Mouse (Mus musculus) left cerebral cortex, adult 11 months (tissue): ENCODE results near the gene Alkbh5.

Experiments
- DNase-seq: peaks from one replicate; pipeline ENCODE4 v3.0.0; 2022; ENCODE audit warnings: low spot score

The Alkbh5 gene

DNA sequence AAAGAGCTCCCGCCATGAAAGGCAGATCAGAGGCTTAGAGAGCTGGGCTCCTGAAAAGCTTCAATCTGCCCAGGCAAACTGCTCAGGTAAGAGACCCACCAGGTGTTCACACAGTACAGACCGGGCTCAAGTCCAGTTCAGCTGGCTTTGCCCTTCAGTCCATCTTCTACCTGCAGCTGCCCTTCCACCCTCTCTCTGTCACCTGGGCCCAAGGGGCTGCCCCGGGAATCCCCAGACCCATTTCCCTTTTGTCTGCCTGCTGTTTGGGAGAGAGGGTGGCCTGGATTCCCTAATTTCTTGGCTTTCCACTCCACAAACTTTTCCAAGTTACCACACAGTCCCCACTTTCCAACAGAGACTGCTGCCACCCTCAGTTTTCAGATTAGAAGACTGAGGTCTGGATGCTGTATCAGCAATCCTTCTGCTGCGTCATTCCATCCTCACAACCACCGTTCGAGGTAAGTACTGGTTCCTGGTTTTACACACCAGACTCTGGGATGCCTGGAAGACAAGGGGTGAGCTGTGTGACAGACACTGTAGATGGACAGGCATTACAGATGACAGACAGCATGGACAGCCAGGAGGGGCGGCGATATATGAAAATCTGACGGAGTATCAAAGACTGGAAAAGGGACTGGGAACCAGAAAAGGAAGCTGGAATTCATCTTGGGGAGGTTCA lies at the start of gene Alkbh5:
Gene Alkbh5, plus strand, starts transcription at position 202 of the 679 bp plus-strand sequence.
- DNase-seq, result peak; percentile 15

DNA sequence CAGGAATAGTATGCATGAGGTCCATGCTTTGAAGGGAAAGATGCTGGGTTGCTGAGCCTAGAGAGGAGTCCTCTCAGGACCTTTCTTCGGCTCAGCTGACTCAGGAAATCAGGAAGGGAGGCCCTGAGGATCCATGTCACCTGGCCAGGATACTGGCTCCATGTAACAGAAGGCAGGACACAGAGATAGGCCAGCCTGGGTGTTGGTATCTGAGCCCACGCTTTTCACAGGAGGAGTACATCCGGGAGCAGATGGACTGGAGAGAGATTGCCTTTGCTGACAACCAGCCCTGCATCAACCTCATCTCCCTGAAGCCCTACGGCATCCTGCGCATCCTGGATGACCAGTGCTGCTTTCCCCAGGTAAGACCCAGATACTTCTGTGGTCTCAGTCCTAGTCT lies 43.5 kb upstream of the Alkbh5 start:
- DNase-seq, result no peak

DNA sequence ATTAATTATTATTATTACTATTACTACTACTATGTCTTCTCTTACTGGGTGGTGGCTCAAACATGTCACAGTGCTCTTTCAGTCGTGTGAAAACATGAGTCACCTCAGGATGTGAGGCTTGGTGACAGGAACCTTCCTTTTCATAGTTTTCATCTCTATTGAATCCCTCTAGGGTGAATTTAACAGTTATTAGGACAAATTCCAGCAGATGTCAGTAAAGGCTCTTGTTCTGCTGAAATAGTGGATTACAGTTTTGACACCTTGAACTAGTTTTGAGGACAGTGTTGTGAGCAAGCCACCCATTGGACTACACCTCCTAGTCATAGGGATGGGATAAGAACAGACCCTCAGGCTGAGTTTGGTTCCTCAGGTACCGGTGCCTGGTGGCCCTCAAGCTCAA lies 40.5 kb upstream of the Alkbh5 start:
- no peak for DNase-seq

DNA sequence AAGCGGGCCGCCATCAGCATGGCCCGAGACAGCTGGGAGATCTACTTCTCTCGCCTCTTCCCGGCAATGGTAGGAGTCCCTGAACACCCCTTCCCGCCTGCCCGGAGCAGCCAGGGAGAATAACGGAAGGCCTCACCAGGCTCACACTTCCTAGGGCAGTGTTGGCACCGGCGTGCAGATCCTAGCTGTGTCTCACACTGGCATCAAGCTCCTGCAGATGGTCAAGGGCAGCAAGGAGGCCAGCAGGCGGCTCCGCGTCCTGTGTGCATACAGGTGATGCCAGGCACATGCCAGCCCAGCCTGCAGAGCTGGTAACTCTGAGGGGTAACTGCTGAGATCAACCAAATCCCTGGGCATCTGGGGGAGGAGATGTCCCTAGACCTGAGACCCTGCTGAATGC lies 28.9 kb upstream of the Alkbh5 start:
- DNase-seq, result no peak

DNA sequence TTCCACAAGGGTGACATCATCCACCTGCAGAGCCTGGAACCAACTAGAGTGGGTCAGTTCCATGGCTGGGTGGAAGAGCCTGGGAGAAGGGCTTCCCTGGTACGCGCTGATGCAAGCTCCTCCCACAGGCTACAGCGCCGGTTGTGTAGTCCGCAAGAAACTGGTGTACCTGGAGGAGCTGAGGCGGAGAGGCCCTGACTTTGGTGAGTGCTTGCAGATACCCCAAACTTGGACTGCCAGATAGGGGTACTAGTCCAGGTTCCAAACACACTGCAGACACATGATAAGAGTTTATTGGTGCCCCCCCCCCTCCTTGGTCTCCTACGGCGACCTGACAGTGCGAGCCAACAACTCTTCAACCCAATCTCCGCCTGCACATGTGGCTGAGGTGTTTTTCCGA lies 27.2 kb upstream of the Alkbh5 start:
- no peak for DNase-seq

DNA sequence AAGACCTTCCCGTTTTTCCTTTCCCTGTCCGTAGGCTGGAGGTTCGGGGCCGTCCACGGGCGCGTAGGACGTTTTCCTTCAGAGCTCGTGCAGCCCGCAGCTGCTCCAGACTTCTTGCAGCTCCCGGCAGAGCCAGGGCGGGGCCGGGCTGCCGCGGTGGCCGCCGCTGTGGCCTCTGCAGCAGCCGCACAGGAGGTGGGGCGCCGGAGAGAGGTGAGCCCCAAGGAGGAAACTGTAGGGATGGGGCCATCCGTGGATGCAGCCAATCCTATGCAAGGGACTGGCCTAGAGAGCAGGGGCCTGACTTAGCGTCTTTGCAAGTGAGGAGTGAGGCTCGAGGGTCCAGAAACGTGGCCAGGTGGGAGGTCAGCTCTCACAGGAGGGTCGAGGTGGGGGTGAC lies 26.7 kb upstream of the Alkbh5 start:
- no peak for DNase-seq

DNA sequence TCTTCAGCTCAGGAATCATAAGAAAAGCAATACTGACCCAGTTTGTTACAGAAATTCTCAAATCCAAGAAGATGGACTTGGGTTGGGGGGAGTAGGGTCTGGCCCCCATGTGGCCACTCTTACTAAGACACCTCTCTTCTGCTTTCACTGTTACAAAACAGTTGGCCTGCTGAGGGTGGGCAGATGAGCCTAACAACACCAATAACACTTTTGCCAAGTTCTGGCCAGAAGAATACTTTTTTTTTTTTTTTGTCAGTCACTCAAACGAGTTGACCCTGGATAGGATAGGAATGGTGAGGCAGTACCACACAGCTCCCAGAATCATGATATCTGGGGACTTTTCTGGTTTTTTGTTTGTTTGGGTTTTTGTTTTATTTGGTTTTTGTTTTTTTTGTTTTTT lies 24.3 kb upstream of the Alkbh5 start:
- DNase-seq, result no peak

DNA sequence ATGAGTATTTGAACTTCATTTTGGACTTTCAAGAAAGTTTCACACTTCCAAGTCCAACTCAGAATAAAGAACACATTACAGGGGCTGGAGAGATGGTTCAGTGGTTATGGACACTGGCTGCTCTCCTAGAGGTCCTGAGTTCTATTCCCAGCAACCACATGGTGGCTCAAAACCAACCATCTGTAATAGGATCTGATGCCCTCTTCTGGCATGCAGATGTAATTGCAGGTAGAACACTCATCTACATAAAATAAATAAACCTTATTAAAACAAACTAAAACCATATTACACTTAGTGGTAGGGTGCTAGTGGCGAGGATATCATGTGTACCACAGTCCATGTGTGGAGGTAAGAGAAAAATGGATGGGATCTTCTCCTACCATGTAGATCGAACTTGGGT lies 23.7 kb upstream of the Alkbh5 start:
- no peak for DNase-seq

DNA sequence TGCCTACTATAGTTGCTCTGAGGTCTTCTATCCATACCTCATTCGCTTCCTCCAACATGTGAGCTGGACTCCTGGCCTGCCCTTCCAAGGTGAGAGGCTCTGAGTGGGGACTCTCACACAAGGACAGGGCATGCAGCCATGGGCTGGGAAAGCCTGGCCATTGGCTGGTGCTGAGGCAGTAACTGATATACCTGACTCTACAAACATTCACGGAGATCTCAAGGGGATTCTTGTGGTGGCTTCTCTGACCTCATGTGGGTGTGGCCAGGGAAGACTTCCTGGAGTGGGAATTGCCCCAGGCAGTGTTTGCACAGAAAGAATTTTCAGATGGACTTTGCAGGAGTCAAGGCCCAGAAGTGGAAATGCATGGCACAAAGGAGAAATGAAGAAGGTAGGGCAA lies 21.2 kb upstream of the Alkbh5 start:
- DNase-seq, result no peak

DNA sequence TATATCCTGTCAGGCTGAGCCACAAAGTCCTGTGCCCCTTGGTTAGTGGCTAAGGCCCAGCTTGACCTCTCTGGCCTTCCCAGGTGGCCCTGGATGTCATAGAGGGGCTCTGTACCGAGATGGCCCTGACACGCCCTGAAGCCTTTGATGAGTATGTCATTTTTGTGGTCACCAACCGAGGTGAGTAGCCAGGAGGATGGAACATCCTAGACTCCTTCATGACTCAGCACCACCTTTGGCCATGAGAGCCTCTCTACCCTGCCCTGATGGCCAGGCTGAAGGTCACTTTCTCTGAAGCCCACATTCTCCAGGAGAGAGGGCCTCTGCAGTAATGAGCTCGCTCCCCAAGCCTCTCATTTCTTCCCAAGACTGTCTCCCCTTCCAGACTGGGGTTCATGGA lies 17.9 kb upstream of the Alkbh5 start:
- no peak for DNase-seq

DNA sequence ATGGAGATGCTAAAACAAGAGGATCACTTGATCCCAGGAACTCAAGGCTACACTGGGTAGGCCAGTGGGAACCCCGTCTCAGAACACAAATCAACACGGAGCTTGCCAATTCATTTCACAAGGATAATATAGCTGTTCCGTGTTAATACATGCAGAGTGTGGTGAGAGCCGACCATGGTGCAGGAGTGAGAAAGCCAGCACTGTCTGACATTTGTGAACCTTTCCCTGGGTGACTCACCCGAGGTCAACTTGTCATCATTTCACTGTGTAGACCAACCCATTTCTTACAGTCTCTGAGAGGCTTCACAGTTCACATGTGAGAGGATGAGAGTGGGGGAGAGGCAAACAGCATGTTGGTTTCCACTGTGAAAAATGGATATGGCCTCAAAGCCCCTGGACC lies 14.2 kb upstream of the Alkbh5 start:
- DNase-seq, result no peak

DNA sequence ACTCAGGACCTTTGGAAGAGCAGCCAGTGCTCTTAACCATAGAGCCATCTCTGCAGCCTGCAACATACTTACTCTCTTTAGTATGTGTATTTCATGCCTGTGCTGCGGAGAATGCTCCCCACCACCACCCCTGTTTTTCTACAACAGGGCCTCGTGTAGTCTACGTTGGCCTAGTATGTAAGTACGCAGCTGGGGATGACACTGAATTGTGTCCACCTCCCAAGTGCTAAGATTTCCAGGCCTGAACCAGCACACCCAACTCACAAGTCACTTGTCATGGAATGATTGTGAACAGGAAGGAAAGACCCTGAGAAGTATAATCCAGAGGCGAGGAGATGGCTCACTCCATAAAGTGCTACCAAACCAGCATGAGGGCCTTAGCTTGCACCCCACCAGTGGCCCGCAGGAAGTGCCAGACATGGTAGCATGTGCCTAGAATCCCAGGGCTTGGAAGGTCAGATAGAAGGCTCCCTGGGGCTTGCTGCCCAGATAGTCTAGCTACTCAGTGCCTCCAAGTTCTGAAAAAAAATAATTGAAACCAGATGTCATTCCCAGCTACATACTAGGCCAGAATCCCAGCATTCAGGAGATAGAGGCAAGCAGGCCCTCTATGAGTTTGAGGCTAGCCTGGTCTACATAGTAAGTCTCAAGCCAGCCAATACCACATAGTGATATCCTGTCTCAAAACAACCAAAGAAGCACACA lies 13.4 kb upstream of the Alkbh5 start:
- DNase-seq, result no peak

DNA sequence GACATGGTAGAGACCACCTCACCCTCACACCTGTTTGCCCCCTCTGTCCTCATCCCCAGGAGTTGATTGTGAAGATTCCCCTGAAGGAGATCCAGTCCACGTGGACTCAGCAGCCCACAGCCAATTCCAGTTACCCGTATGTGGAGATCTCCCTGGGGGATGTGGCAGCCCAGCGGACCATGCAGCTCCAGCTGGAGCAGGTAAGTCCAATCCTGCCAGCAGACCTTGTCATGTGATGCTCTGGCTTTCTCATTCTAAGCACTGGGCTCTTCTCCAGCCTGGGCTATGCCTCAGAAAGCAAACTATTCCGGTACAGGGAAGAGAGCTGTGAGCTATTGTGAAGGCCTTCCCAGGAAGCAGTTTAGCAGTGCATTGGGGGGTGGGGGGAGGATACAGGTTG lies 9.7 kb upstream of the Alkbh5 start:
- no peak for DNase-seq

DNA sequence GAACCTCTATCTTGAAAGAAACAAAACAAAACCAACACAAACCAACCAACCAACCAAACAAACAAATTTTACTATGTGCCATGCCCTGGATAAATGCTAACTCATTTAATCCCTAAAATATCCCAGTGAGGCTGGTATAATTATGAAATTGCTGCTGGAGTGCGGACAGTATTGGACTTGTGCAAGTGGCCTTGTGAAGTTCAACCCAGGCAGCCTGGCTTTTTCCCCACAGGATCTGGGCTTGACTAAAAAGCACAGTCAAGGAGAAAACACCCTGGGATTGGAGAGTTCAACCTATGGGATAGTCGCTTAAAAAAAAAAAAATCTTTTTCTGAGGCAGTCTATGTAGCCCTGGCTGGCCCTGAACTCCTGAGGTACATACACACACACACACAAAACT lies 505 bp upstream of the Alkbh5 start:
- no peak for DNase-seq

DNA sequence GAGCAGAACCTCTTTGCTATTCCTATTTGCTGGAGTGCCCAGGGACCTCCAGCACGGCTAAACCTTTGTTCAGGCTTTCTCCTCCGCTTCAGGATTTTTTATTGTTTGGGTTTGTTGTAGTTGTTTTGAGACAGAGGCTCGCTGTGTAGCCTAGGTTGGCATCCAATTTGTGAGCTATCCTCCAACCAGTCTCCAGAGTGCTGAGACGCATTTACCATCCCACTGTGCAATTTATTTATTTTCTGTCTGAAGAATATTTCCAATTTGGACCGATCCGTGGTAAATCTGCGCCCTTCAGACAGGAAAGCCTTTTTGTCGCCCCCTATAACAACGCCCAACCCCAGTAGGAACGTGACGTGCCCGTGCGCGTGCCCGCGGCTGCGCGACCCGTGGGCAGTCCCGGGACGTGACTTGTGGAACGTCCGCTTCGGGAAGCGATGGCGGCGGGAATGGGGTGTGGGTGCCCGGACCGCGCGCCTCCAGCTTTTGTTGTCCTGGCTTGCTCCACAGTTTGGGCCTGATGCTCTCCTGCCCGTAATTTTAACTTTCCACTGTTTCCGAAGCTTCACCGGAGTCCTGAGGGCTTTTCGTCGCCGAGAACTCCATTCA lies 782 bp downstream of the Alkbh5 start:
- DNase-seq, result peak; percentile 81

DNA sequence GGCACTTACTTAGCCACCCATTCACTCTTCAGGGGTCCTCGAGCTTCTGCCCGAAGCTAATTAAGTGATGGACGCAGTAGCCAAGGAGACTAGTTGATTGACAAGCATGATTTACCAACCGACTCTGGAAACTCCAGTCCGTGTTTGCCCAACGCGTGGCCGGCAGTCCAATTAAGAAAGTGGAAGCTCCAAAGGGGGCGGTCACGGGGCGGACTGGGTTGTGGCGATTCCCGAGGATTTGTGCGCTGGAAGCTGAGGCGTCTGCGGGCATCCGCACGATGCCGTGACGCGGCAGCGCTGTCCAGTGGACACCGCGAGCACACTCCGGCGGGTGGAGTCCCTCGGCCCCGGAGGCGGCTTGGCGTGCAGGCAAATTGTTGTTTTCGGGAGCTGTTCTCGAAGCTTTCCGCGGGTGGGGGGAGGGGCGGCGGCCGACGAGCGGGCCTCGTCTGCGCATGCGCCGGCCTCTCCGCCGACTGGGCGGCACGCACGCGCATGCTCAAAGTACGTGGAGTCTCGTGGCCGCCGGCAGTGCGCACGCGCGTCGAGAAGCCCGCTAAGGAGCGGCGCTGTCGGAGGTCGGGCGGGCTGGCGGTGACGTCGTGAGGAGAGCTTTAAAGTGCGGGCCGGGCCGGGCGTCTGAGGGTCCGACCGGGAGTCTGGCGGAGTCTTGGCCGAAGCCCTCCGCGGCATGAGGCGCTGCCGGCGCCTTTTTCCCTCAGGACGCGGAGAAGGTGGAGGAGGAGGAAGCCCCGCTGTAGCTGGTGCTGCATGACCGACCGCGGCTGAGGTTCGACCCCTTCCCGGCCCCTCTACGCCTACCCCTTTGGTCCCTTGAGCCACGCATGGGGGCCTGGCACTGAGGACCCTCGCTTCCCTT lies 1.5 kb downstream of the Alkbh5 start:
- peak; percentile 96 for DNase-seq

DNA sequence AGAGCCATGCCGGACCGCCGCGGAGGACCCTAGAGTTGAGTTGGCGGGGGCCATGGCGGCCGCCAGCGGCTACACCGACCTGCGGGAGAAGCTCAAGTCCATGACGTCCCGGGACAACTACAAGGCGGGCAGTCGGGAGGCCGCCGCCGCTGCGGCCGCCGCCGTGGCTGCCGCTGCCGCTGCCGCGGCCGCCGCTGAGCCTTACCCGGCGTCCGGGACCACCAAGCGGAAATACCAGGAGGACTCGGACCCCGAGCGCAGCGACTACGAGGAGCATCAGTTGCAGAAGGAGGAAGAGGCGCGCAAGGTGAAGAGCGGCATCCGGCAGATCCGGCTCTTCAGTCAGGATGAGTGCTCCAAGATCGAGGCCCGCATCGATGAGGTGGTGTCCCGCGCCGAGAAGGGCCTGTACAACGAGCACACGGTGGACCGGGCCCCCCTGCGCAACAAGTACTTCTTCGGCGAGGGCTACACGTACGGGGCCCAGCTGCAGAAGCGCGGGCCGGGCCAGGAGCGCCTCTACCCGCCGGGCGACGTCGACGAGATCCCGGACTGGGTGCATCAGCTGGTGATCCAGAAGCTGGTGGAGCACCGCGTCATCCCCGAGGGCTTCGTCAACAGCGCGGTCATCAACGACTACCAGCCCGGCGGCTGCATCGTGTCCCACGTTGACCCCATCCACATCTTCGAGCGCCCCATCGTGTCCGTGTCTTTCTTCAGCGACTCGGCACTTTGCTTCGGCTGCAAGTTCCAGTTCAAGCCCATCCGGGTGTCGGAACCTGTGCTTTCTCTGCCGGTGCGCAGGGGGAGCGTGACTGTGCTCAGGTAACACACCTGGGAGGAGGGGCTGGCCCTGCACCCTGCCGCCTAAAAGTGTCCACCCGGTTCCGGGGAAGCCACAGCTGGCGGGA lies 2.4 kb downstream of the Alkbh5 start:
- DNase-seq, result no peak

DNA sequence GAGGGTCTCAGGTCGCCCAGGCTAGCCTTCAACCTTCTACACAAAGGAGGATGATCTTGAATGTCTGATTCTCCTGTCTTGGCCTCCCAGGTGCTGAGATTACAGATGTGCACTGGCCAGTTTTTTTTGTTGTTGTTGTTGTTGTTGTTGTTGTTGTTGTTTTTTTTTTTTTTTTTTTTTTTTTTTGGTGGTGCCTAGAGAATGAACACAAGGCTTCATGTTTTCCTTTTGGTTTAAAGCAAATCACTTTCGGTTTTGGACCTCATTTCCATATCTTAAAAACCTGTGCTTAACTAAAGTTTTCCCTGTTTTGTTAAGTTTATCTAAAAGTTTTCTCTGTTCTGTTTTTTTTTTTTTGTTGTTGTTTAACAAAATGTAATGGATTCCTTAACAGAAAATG lies 3.4 kb downstream of the Alkbh5 start:
- no peak for DNase-seq

DNA sequence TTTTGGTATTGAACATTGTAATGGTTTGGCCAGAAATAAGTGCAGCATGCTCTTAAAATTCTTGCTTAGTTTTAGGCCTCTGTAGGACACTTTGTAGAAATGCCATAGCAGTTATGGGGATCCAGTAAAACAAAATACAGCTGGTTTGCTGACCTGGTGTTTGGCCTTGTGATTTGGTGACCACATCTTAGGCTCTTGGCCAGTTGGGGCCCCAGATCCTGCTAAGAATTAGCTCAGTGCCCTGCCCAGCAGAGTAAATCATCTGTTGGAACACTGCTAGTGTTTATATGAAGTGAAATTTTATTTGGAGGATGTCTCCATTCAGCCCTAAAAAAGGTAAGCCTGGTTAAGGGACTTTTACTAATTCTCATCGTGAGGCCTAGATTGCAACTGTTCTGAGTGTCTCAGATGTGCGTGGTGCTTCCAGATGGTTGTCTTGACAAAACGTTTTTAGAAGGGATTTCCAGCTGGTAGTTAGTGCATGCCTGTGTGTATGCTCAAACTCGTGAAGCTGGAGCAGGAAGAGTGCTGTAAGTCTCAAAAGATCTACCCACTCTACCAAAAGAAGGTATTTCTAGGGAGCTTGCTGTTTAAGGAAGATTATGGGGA lies 3.9 kb downstream of the Alkbh5 start:
- no peak for DNase-seq

DNA sequence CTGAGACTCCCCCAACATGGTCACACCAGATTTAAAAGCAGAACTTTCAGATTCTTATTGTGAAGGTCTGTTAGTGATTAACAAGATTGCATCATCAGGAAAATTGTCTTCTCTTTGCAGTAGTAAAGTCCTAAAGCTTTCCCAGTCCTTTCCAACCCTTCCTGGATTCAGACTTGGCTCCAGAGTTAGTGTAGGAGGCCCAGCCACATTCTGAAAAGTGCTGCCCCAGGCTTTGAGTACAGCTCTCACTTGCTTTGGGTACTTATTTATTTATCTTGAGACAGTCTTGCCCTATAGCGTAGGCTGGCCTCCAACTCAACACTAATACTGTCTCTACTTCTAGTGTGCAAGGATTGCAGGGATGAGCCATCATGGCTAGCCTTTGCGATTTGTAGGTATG lies 4.6 kb downstream of the Alkbh5 start:
- no peak for DNase-seq

DNA sequence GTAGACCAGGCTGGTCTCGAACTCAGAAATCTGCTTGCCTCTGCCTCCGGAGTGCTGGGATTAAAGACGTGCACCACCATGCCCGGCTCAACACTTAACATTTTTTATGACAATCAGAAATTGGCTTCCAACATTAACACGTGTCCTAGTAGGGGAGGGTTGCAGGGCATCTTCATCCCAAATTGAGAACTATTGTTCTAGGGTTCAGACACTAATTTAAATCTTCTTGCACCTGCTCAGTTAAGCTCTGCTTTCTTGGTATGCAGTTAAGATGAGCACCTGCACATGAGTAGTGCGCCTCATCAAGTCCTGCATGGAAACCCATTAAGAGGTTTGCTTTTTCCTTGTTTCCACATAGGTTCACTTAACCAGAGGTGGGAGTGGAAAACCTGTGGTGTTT lies 5.7 kb downstream of the Alkbh5 start:
- no peak for DNase-seq
